Mouse (Mus musculus) common myeloid progenitor, adult 5-6 weeks (primary cell): ENCODE data around the gene Wnt5a. TPM values are rescaled to one million over a fixed set of nuclear protein-coding genes. Genes with fewer than 3 reads are reported as not detected.

Experiments
- ATAC-seq: replicated peaks from 2 replicates; pipeline ENCODE4 v1.8.0; 2016; ENCODE audit warnings: low read depth, mild to moderate bottlenecking, moderate TSS enrichment, inconsistent platforms; ENCODE audit not compliant: poor library complexity, severe bottlenecking
- total RNA-seq: library from RNA; stranded (forward); fragments of 200-1000, 187-1606 nt; gene quantifications from 2 replicates; pipeline ENCODE4 v1.2.3, GENCODE M21; 2017

Wnt5a gene
- total RNA-seq, 1 experiment from 2014 or later, result not detected

GRCm38 (mm10) chr14:28542117-28542741 is 37.7 kb downstream of the Wnt5a start:
- ATAC-seq, result no peak

- ATAC-seq, result no peak
These were observed 57.3 kb downstream of the Wnt5a start for GRCm38 (mm10) chr14:28561861-28562260.
